Mouse (Mus musculus) mesoderm, embryonic 11.5 days (tissue): ENCODE measurements around the gene Tgoln1.

Experiments used
- DNase-seq: peaks from one replicate; pipeline ENCODE4 v3.0.0-alpha.2; 2012; ENCODE audit warnings: low read depth, low spot score

Gene Tgoln1

DNA sequence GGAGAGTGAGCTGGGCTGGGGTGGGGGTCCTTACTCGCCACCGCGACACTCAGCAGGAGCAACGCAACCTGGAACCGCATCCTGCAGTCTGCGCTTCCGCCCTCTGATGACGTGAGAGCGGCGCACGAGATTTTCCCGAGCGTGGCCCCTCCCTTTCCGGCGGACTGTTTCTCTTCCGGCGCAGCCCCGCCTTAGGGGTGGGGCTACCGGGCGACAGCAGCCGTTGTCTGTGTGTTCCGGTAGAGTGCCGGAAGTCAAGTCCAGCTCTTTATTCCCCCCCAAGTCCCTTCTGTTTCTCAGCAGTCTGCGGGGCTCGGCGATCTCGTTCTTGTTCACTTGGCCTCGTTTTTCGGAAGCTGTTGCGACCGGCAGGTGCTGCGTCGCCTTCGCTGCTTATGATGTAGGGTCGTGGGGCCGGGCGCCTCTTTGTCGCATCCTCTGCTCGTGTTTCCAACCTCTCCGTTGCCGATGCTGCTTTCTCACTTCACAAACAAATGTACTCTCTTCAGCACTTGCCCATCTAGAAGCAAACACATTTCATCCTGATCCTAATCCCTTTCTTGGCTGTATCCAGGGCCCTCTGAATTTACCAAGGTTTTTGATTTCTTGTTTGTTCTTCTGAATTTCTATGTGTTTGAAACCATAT lies at the start of gene Tgoln1:
Gene Tgoln1, minus strand, starts transcription at position 358 of the 646 bp plus-strand sequence.
- peak; percentile 96 for DNase-seq

DNA sequence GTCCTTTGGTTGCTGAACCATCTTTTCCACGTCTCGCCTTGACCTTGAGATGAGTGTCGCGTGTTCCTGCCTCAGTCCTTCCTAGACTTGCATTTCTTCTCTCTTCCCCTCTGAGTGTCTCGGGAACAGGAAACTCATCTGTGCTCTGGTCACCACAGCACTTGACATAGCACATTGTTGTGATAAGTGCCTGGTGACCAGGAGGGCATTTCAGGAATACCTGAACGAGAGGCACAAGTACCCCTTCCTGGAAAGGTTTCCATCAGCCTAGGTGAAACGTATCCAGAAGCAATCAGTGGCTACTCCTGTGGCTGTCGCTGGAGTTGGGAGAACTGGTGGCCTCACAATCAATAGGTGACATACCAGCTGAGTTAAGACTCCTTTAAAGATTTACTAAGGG lies 47.5 kb upstream of the Tgoln1 start:
- DNase-seq, result no peak

DNA sequence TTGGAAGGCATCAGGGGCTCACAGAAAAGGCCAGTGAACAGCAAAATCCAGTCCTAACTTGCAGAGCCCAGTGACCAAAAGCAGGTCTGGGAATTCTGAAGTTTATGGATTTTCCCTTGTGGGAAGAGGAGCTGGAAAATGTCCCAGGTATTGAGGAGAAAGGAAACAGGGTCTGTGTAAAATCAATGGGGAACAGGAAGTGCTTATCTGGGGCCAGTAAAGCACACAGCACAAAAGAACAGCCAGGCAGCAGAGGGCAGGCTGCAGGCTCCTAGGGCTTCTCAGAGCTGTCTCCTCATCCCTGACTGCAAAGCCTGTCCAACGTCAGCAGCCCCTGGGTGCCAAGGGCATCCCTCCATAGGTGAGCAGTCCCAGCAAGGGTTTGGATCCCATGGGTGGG lies 46.2 kb upstream of the Tgoln1 start:
- DNase-seq, result no peak

DNA sequence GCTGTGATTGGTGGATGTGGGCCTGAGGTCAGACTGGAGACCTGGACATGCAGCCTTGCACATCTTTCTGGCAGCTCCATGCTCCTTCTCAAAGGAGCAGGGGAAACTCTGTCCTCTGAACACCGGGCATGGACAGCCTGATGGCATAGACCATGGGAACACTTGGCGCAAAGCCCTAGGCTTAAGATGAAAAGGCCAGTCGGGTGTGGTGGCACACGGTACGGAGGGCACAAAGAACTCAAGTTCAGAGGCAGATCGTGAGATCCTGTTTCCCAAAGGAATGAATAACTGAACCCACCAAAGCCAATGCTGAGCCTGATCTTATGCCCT lies 43.6 kb upstream of the Tgoln1 start:
- DNase-seq, result no peak

DNA sequence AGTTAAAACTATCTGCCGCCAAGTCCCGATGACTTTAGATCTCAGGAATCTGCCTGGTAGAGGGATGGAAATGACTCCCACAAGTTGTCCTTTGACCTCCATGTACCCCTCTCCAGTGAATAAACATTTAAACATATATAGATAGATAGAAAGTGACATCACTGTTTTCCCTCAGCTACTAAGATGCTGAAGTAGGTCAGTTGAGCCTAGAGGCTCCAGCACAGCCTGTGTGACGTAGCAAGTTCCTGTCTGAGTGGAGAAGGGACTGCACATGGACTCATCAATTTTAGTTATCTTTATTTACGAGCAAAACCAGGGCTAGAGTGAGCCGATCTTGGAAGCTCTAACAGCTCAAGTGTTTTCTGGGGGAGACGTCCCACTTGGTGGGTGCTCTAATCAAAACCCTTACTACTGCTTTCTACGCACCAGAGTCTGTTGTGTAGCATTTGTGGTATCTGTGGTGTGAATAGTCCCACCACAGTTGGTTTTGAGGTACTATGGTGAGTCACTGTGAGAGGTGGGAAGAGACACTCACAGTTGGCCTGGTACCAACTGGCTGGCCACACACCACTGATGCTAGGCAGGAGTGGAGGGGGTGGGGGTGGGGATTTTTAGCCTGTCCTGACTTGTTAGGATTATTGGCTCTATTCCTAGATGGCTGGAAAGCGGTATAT lies 43.1 kb upstream of the Tgoln1 start:
- no peak for DNase-seq

DNA sequence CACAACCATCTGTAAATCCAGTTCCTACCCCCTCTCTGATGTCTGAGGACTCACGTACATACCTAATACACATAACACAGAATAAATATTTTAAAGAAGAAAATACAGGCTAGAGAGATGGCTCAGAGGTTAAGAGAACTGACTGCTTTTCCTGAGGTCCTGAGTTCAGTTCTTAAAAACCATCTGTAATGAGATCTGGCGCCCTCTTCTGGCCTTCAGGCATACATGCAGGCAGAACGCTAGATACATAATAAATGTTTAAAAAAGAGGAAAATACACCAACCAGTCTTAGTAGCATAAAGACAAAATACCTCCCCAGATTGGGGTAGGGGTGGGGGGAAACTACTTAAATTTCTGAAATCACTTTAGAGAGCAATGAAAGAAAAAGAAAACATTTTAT lies 41.2 kb upstream of the Tgoln1 start:
- peak; percentile 60 for DNase-seq

DNA sequence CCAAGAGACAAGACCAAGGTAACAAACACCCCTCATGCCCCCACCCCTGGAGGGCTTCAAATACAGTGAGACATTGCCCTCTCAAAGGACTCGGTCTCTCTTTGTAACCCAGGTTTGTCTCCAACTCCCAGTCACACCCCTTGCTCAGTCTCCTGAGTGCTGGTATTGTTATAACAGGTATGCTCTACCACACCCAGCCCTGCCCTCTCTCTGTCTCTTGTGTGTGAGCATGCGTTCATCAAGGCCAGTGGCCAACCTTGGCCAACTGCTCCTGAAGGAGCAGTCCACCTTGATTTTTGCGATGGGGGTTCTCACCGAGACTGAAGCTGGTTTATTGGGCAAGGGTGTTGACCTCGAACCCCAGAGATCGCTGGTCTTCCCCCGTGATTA lies 39.2 kb upstream of the Tgoln1 start:
- no peak for DNase-seq

DNA sequence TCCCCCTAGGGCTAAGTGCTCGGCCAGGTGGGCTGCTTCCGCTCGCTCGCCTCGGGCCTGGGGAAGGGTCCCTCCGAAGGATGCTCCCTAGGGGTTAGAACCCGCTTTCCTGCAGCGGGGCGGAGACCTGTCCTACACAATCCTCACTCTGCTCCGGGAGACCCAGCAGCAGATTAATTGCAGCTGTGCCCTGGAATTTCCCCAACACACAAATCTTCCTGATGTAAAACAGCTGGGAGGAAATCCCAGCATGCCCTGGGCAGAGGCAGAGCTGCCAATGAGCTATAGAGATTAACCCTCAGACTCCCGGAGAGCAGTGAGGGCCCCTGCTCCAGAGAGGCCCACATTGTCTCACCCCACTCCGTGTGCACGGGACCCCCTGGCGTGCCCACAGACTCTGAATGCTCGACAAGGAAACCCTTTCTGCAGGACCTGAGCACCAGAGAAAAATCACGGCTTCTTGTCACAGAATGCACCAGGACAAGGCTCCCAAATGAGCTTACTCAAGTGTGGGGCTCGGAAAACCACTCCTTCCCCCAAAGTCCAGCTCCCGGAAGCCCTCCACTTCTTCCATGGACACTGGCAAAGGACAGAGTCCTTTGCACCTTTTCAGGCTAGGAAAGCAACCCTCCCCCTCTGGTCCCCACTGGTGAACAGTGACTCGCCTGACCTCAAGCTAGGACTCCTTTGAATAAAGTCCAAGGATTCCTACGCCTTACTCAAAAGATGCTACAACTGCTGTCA lies 38.7 kb upstream of the Tgoln1 start:
- peak; percentile 94 for DNase-seq

DNA sequence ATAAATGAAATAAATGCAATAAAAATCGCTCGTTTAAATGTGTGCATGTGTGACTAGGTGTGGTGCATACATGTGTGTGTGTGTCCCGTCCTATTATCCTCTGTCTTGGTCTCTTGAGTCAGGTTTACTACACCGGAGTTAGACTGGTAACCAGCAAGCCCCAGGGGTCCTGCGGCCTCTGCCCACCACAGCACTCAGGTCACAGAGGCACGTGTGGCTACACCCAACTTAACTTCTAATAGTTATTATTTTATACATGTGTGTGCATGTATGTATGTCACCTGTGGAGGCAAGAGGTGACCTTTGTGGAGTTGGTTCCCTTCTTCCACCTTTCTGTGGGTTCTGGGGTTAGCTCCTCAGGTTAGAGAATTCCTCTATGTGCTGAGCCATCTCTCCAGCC lies 37.6 kb upstream of the Tgoln1 start:
- DNase-seq, result no peak

DNA sequence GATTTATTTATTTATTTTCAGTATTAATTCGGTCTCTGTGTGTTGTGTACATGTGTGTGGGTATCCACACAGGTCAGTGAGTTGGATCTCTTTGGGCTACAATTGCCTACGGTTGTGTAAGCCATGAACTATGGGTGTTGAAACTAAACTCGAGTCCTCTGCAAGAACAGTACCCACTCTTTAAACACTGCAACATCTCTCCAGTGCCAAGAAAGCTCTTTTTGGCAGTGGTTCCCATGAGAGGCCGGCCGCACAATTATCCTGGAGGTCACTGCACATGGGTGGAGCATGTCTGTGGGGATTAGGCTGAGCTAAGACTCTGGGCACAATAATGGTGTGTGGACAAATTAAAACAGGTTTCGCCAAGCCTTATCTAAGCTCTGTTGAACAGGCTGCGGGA lies 36.6 kb upstream of the Tgoln1 start:
- DNase-seq, result no peak

DNA sequence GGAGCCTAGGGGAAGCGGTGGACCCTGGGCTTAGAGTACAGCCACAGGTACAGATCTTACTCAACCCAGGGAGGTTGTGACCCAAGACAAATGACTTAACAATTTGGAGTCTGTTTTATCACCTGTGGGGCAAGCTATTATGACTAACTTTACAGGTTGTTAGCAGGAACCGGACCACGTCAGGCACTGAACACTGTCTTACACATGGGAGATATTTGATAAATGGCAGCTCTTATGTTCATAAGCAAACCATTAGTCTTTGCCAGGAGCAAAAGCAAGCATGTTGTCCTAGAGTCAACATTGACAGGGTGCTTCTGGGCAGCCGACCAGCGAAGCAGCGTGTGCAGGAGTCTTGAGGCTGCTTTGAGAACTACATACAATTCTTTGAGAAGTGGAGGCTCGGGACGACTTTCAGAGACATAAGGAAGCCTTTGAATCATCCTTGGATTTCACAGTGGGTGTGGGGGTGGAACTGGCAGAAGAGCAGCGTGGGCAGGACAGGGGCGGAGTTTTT lies 33.6 kb upstream of the Tgoln1 start:
- DNase-seq, result no peak

DNA sequence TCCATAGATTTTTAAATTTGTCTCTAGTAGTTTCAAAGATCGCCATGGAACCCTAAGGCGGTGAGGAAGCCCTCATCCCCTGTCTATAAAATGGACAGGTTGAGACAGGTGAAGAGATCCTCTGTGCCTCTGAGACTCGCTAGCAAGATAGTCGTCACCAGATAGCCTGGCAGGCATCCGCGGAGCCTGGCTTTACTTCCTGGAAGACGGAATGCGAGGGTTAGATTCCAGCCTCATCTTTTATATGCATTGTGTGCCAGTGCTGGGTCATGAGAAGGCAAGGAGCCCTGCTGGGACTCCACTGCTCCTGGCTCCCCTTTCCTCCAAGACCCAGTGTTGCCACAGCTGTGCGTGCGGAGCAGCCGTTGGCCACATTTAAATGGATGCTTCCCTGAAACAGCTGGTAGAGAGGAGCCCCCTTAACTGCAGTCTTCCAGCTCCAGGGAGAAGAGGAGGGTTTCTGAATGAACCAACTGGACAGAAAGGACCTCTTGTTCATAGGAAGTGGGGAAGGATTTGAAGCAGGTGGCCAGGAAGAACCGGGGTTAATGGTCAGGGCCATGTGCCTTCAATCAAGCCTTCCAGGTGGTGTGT lies 31.3 kb upstream of the Tgoln1 start:
- peak; percentile 54 for DNase-seq

DNA sequence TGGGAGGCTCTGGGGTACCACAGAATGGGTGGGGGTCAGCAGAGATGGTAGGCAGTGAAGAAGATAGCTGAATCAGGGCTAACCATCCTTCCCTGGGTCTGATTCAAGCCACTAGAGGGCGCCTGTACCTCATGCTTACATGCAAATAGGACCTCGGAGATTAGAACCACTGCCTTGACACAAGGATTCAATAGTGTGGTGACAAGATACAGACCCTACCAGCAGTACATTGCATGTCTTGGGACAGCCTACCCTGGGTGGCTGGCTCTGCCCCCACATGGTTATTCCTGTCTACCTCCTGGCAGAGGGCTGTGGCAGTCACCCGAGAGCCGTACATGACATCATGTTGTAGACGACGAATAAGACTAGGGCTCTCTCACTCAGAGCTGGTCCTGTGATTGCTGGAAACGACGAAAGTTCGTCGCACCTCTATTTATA lies 30.6 kb upstream of the Tgoln1 start:
- peak; percentile 80 for DNase-seq

DNA sequence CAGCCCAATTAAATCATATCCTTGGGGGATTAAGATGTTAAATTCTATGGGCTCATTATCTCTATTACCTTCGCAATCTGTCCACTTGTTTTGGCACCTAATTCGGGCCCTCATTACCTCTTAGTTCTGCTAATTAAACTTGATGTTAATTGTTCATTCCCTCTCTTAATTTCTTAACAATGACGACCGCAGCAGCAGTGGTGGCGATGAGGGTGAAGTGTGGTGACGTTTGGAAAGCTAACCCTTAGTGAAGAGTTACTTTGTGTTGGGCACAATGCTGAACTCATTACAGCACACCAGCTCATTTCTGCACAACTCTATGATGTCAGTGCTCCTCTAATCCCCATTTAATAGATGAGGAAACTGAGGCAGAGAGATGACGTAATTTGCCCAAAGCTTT lies 28.6 kb upstream of the Tgoln1 start:
- DNase-seq, result no peak

DNA sequence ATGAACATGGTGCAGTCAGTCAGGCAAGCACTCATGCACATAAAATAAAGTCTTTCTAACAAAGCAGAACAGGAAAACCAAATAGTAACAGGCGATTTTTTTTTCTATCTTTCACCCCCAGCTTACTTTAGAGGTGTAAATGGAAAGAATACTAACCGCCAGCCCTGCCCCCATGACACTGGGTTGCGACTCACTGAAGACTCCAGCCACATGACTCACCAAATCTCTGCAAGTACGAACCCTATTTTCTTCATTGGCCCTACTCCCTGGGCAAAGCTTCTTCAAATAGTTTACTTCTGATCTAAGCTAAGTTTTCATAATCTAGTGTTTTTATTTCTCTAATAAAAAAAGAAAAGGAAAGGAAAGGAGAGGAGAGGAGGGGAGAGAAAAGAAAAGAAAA lies 27.8 kb upstream of the Tgoln1 start:
- DNase-seq, result no peak

DNA sequence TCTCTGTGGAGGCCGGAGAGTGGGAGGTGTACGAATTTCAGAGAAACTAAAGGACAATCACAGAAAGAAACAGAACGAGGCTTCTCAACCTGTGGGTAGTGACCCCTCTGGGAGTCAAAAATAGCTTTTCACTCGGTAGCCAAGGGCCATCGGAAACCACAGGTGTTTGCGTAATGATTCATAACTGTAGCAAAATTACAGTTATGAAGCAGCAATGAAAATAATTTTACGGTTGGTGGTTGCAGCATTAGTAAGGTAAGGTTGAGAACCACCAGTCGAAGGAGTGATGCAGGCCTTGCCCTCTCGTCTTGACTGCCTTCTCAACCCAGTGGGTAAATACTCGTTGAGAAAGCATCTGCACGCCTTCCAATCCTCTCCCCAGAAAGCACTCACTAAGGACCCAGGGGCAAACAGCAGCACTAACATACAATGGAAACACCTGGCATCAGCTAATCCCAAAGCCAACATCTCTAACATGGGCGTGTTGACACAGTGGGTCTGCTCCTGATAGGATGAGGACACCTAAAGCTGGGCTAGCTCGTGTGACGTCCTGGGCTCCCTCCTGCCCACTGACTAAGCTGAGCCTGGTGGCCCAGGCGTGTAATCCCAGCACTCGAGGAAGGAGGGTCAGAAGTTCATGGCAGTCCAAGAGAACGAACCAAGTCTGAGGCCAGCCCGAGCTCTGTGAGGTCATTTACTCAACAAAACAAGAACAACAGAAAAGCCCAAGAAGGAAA lies 24.6 kb upstream of the Tgoln1 start:
- no peak for DNase-seq

DNA sequence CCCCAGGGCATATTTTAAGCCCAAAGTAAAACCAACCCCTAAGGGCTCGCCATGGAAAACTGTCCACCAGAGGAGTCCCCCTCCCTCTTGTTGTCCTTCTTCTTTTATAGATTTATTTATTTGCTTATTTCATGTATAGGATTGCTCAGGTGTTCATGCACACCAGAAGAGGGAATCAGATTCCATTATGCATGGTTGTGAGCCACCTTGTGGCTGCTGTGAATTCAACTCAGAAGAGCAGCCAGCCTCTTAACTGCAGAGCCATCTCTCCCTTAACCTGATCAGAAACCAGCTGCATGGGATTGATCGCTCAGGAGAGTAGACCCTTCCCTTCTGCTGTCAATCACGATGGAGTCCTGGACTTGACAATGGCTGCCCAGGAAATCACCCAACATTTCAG lies 20.1 kb upstream of the Tgoln1 start:
- DNase-seq, result no peak

DNA sequence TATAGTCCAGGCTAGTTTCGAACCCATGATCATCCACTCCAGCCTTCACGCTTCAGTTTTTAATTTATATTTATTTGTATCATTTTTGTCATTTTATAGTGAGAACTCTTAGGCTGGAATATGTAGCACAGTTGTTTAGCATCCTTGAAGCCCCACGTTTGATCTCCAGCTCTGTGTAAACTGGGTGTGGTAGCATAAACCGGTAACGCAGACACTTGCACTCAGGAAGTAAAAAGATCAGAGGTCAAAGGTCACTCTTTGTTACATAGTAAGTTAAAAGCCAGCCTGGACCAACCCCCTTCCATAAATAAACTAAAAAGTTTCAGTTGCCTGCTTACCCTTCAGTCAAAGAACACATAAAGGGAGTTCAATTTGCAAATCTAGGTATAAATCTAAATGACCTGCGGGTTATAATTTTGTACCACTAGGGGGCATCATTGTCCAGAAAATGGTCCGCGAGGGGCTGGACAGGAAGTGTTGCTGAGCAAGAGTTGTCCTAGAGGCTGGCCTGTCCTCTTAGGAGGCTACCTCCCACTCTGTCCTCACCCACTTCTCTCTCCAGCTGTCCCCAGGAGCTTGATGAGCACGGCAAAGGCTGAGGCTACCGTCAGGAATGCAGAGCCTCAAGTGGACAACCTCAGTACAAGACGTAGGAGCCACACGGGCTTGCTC lies 19.1 kb upstream of the Tgoln1 start:
- peak; percentile 81 for DNase-seq

DNA sequence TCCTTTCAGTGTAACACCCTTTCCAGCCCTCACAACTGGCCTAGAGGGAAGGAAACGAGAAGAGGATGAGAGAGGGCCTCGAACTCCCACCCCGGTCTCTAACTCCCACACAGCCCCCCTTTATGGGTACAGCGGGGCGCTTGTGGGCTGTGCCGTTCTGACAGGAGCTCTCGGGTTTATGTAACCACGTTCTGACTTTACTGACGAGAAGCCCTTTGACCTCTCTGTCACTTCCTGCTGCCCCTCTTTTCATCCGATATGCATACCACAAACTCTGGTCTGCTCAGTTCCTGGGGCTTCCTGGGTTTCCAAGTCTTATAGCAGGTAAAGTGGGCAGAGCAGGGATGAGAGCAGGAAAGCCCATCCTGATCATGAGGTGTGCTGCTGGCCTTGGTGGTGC lies 17.5 kb upstream of the Tgoln1 start:
- no peak for DNase-seq

DNA sequence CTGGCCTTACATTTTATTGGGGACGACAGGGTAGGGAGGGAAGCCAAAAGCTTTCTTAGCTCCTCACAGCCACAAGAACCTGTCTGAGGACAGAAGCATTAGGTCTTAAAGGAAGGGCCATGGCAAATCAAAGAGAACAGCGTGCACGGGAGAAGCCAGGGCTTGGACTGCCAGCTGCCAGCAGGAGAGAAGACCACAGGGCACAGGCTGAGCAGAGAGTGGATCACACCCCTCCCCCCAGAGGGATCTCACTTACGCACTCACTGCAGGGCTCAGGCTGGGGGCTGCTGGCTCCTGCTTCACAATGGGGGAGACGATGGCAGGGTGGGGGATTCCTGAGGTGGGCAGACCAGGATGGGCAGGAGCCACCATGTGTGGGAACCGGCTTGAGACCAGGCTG lies 14.9 kb upstream of the Tgoln1 start:
- no peak for DNase-seq

DNA sequence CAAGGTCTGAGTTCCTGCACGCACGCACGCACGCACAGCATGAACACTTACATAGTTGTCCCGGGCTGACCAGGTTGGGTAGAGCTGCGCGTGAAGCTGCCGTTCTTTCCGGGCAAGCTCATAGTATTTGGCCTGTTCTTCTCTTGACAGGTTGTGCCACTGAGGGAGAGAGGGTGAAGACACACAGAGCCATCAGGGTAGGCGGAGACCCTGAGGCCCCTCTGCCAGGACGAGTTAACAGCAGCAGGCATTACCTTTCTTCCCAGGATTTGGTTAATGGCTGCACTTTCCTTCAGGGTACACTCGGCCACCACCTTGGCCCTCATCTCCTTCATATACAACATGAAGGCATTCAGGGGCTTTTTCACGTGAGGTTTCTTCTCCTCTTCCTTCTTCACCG lies 14.2 kb upstream of the Tgoln1 start:
- DNase-seq, result no peak
